ENCODE assay signal across 12 mouse cellular contexts in the genomic region with DNA sequence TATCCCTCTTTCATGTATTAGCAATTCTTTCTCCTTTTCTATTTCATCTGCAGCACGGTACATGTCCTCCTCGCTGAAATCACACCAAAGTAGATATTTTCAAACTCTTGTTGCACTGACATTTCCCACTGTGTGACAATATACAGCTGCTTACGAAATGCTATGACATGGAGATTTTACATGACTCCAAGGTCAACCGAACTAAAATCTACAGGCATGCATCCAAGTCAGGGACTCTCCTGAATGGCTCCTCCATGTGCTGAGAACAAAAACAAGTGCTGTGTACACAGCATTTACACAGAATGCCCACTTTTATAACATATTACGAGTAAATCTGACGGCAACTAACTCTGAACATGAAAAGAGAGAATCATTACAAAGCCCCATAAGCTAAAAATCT.
"Had no signal": no experiment of that assay in that cellular context is flagged by ENCODE, and none has a peak within 500 bp of the region (broad histone marks: within the 10 kb centered on the region; RNA-seq: fewer than 3 reads in every experiment).

No protein-coding gene starts in this region.

- H3K27ac ChIP-seq: left cerebral cortex, adult 2 months; liver, embryonic 12.5 days; liver, embryonic 15.5 days had no signal

- DNase-seq: kidney, adult 18-20 months; kidney, postnatal 10 days; kidney, postnatal 36 days; layer of hippocampus, postnatal 36 days; lung, adult 18-20 months; lung, postnatal 36 days; midbrain, embryonic 14.5 days; thymus, adult 18-20 months; thymus, postnatal 36 days had no signal

- H3K4me3 ChIP-seq: left cerebral cortex, adult 2 months; liver, embryonic 12.5 days; liver, embryonic 15.5 days had no signal

- H3K9ac ChIP-seq: liver, embryonic 12.5 days; liver, embryonic 15.5 days had no signal

- H3K27me3 ChIP-seq: liver, embryonic 12.5 days; liver, embryonic 15.5 days had no signal
